Mouse (Mus musculus) cortical plate, adult 2 months (tissue): ENCODE measurements around the gene Olfr644. TPM values are rescaled to one million over a fixed set of nuclear protein-coding genes. Genes with fewer than 3 reads are reported as not detected.

ENCODE experiments used
- H3K27ac ChIP-seq: fragments of 200-500 bp; 2 replicates; pipeline ENCODE4 v1.5.1; 2012; ENCODE audit warnings: low read length, control low read depth, inconsistent platforms; ENCODE audit not compliant: insufficient read depth
- H3K4me1 ChIP-seq: fragments of 200-500 bp; 2 replicates; pipeline ENCODE4 v1.6.1; 2011; ENCODE audit warnings: low read length; ENCODE audit not compliant: control insufficient read depth, insufficient read depth
- H3K4me3 ChIP-seq: fragments of 200-500 bp; 2 replicates; pipeline ENCODE4 v1.5.1; 2011; ENCODE audit warnings: mild to moderate bottlenecking, low read length, control low read depth; ENCODE audit not compliant: insufficient read depth
- CTCF ChIP-seq: fragments of 200-500 bp; IDR thresholded peaks from 2 replicates; pipeline ENCODE4 v1.5.1; 2011; ENCODE audit warnings: mild to moderate bottlenecking, control low read depth, low read length; ENCODE audit not compliant: insufficient read depth; ENCODE audit errors: extremely low read depth
- POLR2A ChIP-seq: fragments of 200-500 bp; IDR thresholded peaks from 2 replicates; pipeline ENCODE4 v1.6.1; 2011; ENCODE audit warnings: mild to moderate bottlenecking, low read length, control low read depth; ENCODE audit not compliant: insufficient read depth; ENCODE audit errors: extremely low read depth
- polyA plus RNA-seq: library from polyadenylated mRNA; depleted of rRNA; stranded (reverse); fragments of >200 nt; gene quantifications from 2 replicates; pipeline ENCODE4 v1.2.3, GENCODE M21; 2012; rRNA removed

Gene Olfr644
- polyA plus RNA-seq, 1 experiment = not detected

GRCm38 (mm10) chr7:104025473-104025872 lies 46.2 kb downstream of the Olfr644 start, which contains the start of gene Olfr640:
Olfr640 (minus strand) TSS chr7:104025573.
- no peaks in the 10 kb centered on the region for H3K4me1 ChIP-seq
- TF ChIP-seq POLR2A (no peak), CTCF (no peak)
- no peak within 1 kb of the TSS for H3K4me3 ChIP-seq

GRCm38 (mm10) chr7:104021651-104022050 lies 50.0 kb downstream of the Olfr644 start:
- no peak overlapping the region for H3K4me3 ChIP-seq
- no peak overlapping the region for H3K27ac ChIP-seq
- no peaks in the 10 kb centered on the region for H3K4me1 ChIP-seq
- TF ChIP-seq CTCF = no peak

More at GRCm38 (mm10) chr7:104025473-104025872, 46.2 kb downstream of the Olfr644 start, which contains the start of gene Olfr640:
- H3K27ac ChIP-seq = no peak within 1 kb of the TSS

- no peak overlapping the region for H3K27ac ChIP-seq
- TF ChIP-seq CTCF = no peak
- TF ChIP-seq POLR2A = no peak
- H3K4me1 ChIP-seq = no peaks in the 10 kb centered on the region
- no peak overlapping the region for H3K4me3 ChIP-seq
Measured at GRCm38 (mm10) chr7:104018953-104019352, 52.7 kb downstream of the Olfr644 start.

DNA sequence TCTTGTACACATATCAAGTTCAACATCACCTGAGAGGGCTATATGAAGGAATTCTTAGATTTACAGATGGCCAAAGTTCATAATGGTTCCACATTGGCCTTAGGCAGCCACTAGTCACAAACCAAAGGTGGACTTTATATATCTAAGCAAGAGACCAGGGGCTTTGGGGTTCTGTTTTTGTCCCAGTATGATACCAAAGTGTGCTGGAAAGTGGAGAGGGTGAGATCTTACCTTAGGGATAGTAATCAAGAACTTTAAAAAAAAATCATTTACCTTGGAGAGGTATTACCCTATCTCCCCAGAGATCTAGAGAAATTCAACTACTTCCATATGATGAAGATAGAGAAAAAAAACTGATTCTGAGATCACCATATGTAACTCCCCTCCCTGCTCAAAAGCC lies 54.5 kb downstream of the Olfr644 start, which contains the start of gene Olfr639:
TSS of gene Olfr639 (minus strand) at position 101 of the 400 bp plus-strand sequence.
- Histone ChIP-seq H3K4me1 (no peaks in the 10 kb centered on the region), H3K4me3 (no peak within 1 kb of the TSS), H3K27ac (no peak within 1 kb of the TSS)
- TF ChIP-seq POLR2A (no peak), CTCF (no peak)

Other genes starting within 250 kb of the Olfr644 start
- gene Hbb-bs, start 243.8 kb downstream of the Olfr644 start, polyA plus RNA-seq = 471 and 650 TPM in 2 replicates
- not detected in 2 replicates for gene Hbb-bh2, start 231.3 kb downstream of the Olfr644 start, polyA plus RNA-seq
- not detected in 2 replicates for gene Hbb-bh1, start 228.7 kb downstream of the Olfr644 start, polyA plus RNA-seq
- gene Hbb-y, start 218.7 kb downstream of the Olfr644 start, polyA plus RNA-seq = 0.95 and 1.0 TPM in 2 replicates
- not detected in 2 replicates for gene Olfr66, start 185.6 kb downstream of the Olfr644 start, polyA plus RNA-seq
- not detected in 2 replicates for gene Olfr64, start 177.4 kb downstream of the Olfr644 start, polyA plus RNA-seq
- not detected in 2 replicates for gene Olfr65, start 168.4 kb downstream of the Olfr644 start, polyA plus RNA-seq
- not detected in 2 replicates for gene Olfr631, start 143.0 kb downstream of the Olfr644 start, polyA plus RNA-seq
- not detected in 2 replicates for gene Olfr632, start 137.5 kb downstream of the Olfr644 start, polyA plus RNA-seq
- gene Olfr633, start 127.4 kb downstream of the Olfr644 start, polyA plus RNA-seq = not detected in 2 replicates
- not detected in 2 replicates for gene Olfr635, start 100.7 kb downstream of the Olfr644 start, polyA plus RNA-seq
- not detected in 2 replicates for gene Olfr638, start 73.1 kb downstream of the Olfr644 start, polyA plus RNA-seq
- not detected in 2 replicates for gene Olfr639, start 54.6 kb downstream of the Olfr644 start, polyA plus RNA-seq
- gene Olfr640, start 46.3 kb downstream of the Olfr644 start, polyA plus RNA-seq = not detected in 2 replicates
- gene Olfr641, start 36.4 kb downstream of the Olfr644 start, polyA plus RNA-seq = not detected in 2 replicates
- gene Olfr642, start 19.2 kb downstream of the Olfr644 start, polyA plus RNA-seq = not detected in 2 replicates
- not detected in 2 replicates for gene 4930516K23Rik, start 10.4 kb downstream of the Olfr644 start, polyA plus RNA-seq
- gene Olfr645, start 13.6 kb upstream of the Olfr644 start, polyA plus RNA-seq = not detected in 2 replicates
- not detected in 2 replicates for gene Olfr646, start 33.0 kb upstream of the Olfr644 start, polyA plus RNA-seq
- gene Ubqln5, start 58.0 kb upstream of the Olfr644 start, polyA plus RNA-seq = not detected in 2 replicates
- gene Olfr643, start 65.5 kb upstream of the Olfr644 start, polyA plus RNA-seq = not detected in 2 replicates
- gene Ubqln3, start 71.4 kb upstream of the Olfr644 start, polyA plus RNA-seq = not detected in 2 replicates
- gene Ubqlnl, start 78.7 kb upstream of the Olfr644 start, polyA plus RNA-seq = not detected in 2 replicates
- gene Olfm5, start 93.0 kb upstream of the Olfr644 start, polyA plus RNA-seq = 0.04 TPM in 1 of 2 replicates, not detected in the other
- 0.15 and 0.19 TPM in 2 replicates for gene Olfr648, start 111.5 kb upstream of the Olfr644 start, polyA plus RNA-seq
- gene Olfr649, start 124.1 kb upstream of the Olfr644 start, polyA plus RNA-seq = not detected in 2 replicates
- gene Trim6, start 146.9 kb upstream of the Olfr644 start, polyA plus RNA-seq = 0.38 and 0.57 TPM in 2 replicates
- 2.8 and 3.4 TPM in 2 replicates for gene Trim34a, start 172.6 kb upstream of the Olfr644 start, polyA plus RNA-seq
- 0.42 and 0.47 TPM in 2 replicates for gene Trim5, start 216.2 kb upstream of the Olfr644 start, polyA plus RNA-seq
- gene Trim12a, start 243.6 kb upstream of the Olfr644 start, polyA plus RNA-seq = 4.7 and 4.9 TPM in 2 replicates